Comparison of ENCODE assay signal across 19 mouse cellular contexts in genomic region chr5:86727033-86727432, GRCm38 (mm10). TPM values are rescaled to one million over a fixed set of nuclear protein-coding genes. Genes with fewer than 3 reads are reported as not detected.
A peak's percentile ranks its signal among the peaks of the same experiment; 100 is the strongest.
DNase-seq lines count a peak whose midpoint lies in the region; ATAC-seq lines count a peak whose summit lies in the region.
"Had no signal": no experiment of that assay in that cellular context is flagged by ENCODE, and none has a peak within 500 bp of the region (broad histone marks: within the 10 kb centered on the region; RNA-seq: fewer than 3 reads in every experiment).

No protein-coding gene starts in this region.

- H3K4me2 ChIP-seq in heart, embryonic 13.5 days: peak overlapping the region; percentile 14; the same call in 1 of the 2 replicates
- H3K4me2 ChIP-seq: limb, embryonic 13.5 days had no signal

- H3K4me1 ChIP-seq in heart, embryonic 13.5 days: peaks cover 6% of the 10 kb centered on the region
- H3K4me1 ChIP-seq in heart, embryonic 10.5 days: no peaks in the 10 kb centered on the region
- H3K4me1 ChIP-seq: hindbrain, embryonic 10.5 days; limb, embryonic 13.5 days; megakaryocyte, embryonic 14.5 days had no signal

- H3K27ac ChIP-seq in heart, embryonic 13.5 days (replicated peaks): no peak overlapping the region
- H3K27ac ChIP-seq in heart, embryonic 10.5 days: no peak overlapping the region
- H3K27ac ChIP-seq: heart, adult 2 months; hindbrain, embryonic 10.5 days; limb, embryonic 13.5 days; liver, embryonic 14.5 days had no signal

- H3K9me3 ChIP-seq in heart, embryonic 13.5 days: no peaks in the 10 kb centered on the region
- H3K9me3 ChIP-seq in heart, embryonic 10.5 days: no peaks in the 10 kb centered on the region
- H3K9me3 ChIP-seq: hindbrain, embryonic 10.5 days; limb, embryonic 13.5 days had no signal

- no peak overlapping the region for H3K4me3 ChIP-seq in heart, embryonic 13.5 days
- H3K4me3 ChIP-seq in heart, embryonic 10.5 days: no peak overlapping the region
- H3K4me3 ChIP-seq: heart, adult 2 months; hindbrain, embryonic 10.5 days; limb, embryonic 13.5 days; megakaryocyte, embryonic 14.5 days had no signal

- no peak for DNase-seq in heart, embryonic 10.5 days (ENCODE audit: low spot score)
- DNase-seq in retina, postnatal 1 day: peak; percentile 34
- no peak for DNase-seq in retina, embryonic 14.5 days (ENCODE audit: low spot score)
- DNase-seq in lung, postnatal 10 days: peak; percentile 20
- DNase-seq in cerebellum, adult 11 months: no peak
- no peak for DNase-seq in embryo, embryonic 10.5 days (ENCODE audit: low spot score)
- DNase-seq: cerebellum, postnatal 36 days; heart, adult 2 months; layer of hippocampus, adult 9-11 months; right cerebral cortex, adult 18-20 months had no signal

- no peak for ATAC-seq in heart, embryonic 13.5 days (ENCODE audit: extremely low read depth, insufficient number of reproducible peaks, low FRiP score, low TSS enrichment)
- ATAC-seq: inflammation-experienced regulatory T-cells, adult 6 months; midbrain, embryonic 16.5 days had no signal

- WGBS in heart, embryonic 13.5 days: 53% methylated on average over 9 of the region's 9 CpGs
- WGBS in heart, embryonic 10.5 days: 73% methylated on average over 9 of the region's 9 CpGs

- H3K36me3 ChIP-seq in heart, embryonic 13.5 days: no peaks in the 10 kb centered on the region
- no peaks in the 10 kb centered on the region for H3K36me3 ChIP-seq in heart, embryonic 10.5 days
- H3K36me3 ChIP-seq: hindbrain, embryonic 10.5 days; limb, embryonic 13.5 days had no signal

- no peaks in the 10 kb centered on the region for H3K27me3 ChIP-seq in heart, embryonic 13.5 days (replicated peaks)
- H3K27me3 ChIP-seq in heart, embryonic 10.5 days (ENCODE audit: insufficient read depth, poor library complexity, severe bottlenecking): no peaks in the 10 kb centered on the region
- H3K27me3 ChIP-seq: limb, embryonic 13.5 days; megakaryocyte, embryonic 14.5 days had no signal

- no peak overlapping the region for H3K9ac ChIP-seq in heart, embryonic 13.5 days
- H3K9ac ChIP-seq: limb, embryonic 13.5 days; liver, embryonic 14.5 days had no signal

RNA-seq across cellular contexts. Expression of gene Tmprss11e, which starts 18.6 kb away (rescaled TPM):
- not detected in 2 replicates for polyA plus RNA-seq in heart, embryonic 13.5 days (2015; fragmentation: Nextera tagmentation; extraction: Ambion mirVana)
- polyA plus RNA-seq in heart, embryonic 10.5 days (2016; fragmentation: Nextera tagmentation; extraction: Ambion mirVana): not detected in 2 replicates
- polyA plus RNA-seq: embryonic facial prominence, embryonic 11.5 days; hindbrain, embryonic 10.5 days; limb, embryonic 13.5 days; liver, embryonic 14.5 days; midbrain, embryonic 16.5 days; small intestine, adult 2 months had no signal

RNA-seq across cellular contexts. Expression of gene Tmprss11b, which starts 50.9 kb away (rescaled TPM):
- not detected in 2 replicates for polyA plus RNA-seq in heart, embryonic 13.5 days (2015; fragmentation: Nextera tagmentation; extraction: Ambion mirVana)
- not detected in 2 replicates for polyA plus RNA-seq in heart, embryonic 10.5 days (2016; fragmentation: Nextera tagmentation; extraction: Ambion mirVana)
- polyA plus RNA-seq: embryonic facial prominence, embryonic 11.5 days; heart, adult 2 months; hindbrain, embryonic 10.5 days; inflammation-experienced regulatory T-cells, adult 6 months; limb, embryonic 13.5 days; liver, embryonic 14.5 days; midbrain, embryonic 16.5 days; small intestine, adult 2 months had no signal

Comparison
In these comparisons a context has a peak if more than half of its experiments do, and no peak if none do; other contexts are left out.
1. DNase-seq: peak in retina, postnatal 1 day (single experiment) and lung, postnatal 10 days (single experiment); none in heart, embryonic 10.5 days (single experiment), retina, embryonic 14.5 days (single experiment), cerebellum, adult 11 months (single experiment) and embryo, embryonic 10.5 days (single experiment).